In the genomic region with DNA sequence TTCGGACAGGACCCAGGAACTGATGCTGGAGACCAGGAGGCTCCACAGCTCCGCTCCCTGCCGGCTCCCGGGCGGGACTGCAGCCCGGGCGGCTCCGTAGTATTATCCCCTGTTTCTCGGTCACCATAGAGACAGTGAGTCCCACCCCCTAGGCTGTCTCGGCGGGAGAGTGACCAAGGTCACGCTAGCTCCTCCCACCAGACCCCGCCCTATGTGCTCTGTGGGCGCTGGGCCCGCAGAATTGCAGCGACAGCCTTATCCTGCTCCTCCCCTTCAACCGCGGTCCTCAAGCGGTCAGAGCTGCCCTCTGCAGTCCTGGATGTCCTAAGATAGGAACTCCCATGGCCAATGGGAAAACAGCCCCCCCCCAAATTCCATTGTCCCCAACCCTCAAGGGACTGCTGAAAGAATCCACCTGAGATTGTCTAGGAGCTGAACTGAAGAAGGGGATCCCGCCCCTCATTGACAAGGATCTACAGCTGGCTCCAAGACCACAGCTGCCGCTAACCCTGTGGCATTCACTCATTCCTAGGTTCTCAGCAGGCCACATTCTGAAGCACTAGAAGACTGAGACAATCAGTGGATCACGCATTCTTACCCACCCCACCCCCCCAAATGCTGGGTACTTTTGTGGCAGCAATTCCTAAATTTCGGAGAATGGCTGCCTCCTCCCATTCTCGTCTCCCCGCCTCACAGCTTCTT, we compare ENCODE assay signal across 8 mouse cellular contexts. TPM values are rescaled to one million over a fixed set of nuclear protein-coding genes. Genes with fewer than 3 reads are reported as not detected.
A peak's percentile ranks its signal among the peaks of the same experiment; 100 is the strongest.
DNase-seq lines count a peak whose midpoint lies in the region; ATAC-seq and TF ChIP-seq lines count a peak whose summit lies in the region.

Gene Tppp3 (minus strand): TSS at position 213 of the 702 bp plus-strand sequence.

- H3K9me3 ChIP-seq in embryonic facial prominence, embryonic 13.5 days: no peaks in the 10 kb centered on the region
- H3K9me3 ChIP-seq in limb, embryonic 10.5 days (replicated peaks): no peaks in the 10 kb centered on the region
- H3K9me3 ChIP-seq in midbrain, embryonic 12.5 days: no peaks in the 10 kb centered on the region

- WGBS in embryonic facial prominence, embryonic 13.5 days: 4% methylated on average over 25 of the region's 25 CpGs
- WGBS in limb, embryonic 10.5 days: 2% methylated on average over 25 of the region's 25 CpGs
- 4% methylated on average over 25 of the region's 25 CpGs for WGBS in midbrain, embryonic 12.5 days

- peaks cover 39% of the 10 kb centered on the region for H3K36me3 ChIP-seq in embryonic facial prominence, embryonic 13.5 days
- H3K36me3 ChIP-seq in limb, embryonic 10.5 days: peaks cover 16% of the 10 kb centered on the region; the same call in 1 of the 2 replicates
- peaks cover 15% of the 10 kb centered on the region for H3K36me3 ChIP-seq in midbrain, embryonic 12.5 days

- peaks cover 46% of the 10 kb centered on the region for H3K4me1 ChIP-seq in embryonic facial prominence, embryonic 13.5 days
- H3K4me1 ChIP-seq in limb, embryonic 10.5 days: peaks cover 74% of the 10 kb centered on the region
- peaks cover 59% of the 10 kb centered on the region for H3K4me1 ChIP-seq in midbrain, embryonic 12.5 days

- peak; percentile 21; the same call in 1 of the 2 replicates for TF ChIP-seq POLR2A in brain, embryonic 14.5 days (IDR thresholded peaks at IDR 0.05; ENCODE audit: borderline replicate concordance, extremely low read depth, insufficient read depth, insufficient read length, poor library complexity, severe bottlenecking)

- H3K27ac ChIP-seq in embryonic facial prominence, embryonic 13.5 days: no peak within 1 kb of the TSS
- H3K27ac ChIP-seq in limb, embryonic 10.5 days: peak within 1 kb of the TSS; percentile 69
- peak within 1 kb of the TSS; percentile 80 for H3K27ac ChIP-seq in midbrain, embryonic 12.5 days (replicated peaks)

- ATAC-seq in embryonic facial prominence, embryonic 13.5 days (ENCODE audit: insufficient number of reproducible peaks, insufficient read depth, low FRiP score, low TSS enrichment, low read depth): peak; percentile 83
- peak; percentile 94 for ATAC-seq in midbrain, embryonic 12.5 days (ENCODE audit: low FRiP score, low read depth)

- DNase-seq in brain, embryonic 14.5 days (ENCODE audit: low read depth): peak; percentile 94
- DNase-seq in heart, adult 11 months: peak; percentile 100
- DNase-seq in kidney, adult 11 months: peak; percentile 95
- DNase-seq in limb, embryonic 10.5 days (ENCODE audit: low spot score): peak; percentile 92
- peak; percentile 97 for DNase-seq in skeletal muscle tissue, adult 2 months (ENCODE audit: low read depth, low spot score)
- DNase-seq in T-cell, adult 2 months (ENCODE audit: low spot score): no peak

- H3K9ac ChIP-seq in embryonic facial prominence, embryonic 13.5 days: peak within 1 kb of the TSS; percentile 62
- peak within 1 kb of the TSS; percentile 61 for H3K9ac ChIP-seq in midbrain, embryonic 12.5 days (replicated peaks)

- peak; percentile 57 for TF ChIP-seq CTCF in brain, embryonic 14.5 days (IDR thresholded peaks at IDR 0.05; ENCODE audit: borderline replicate concordance, extremely low read depth, insufficient read depth, insufficient read length)

- peaks cover 57% of the 10 kb centered on the region for H3K27me3 ChIP-seq in embryonic facial prominence, embryonic 13.5 days
- H3K27me3 ChIP-seq in limb, embryonic 10.5 days (ENCODE audit: low read depth, poor library complexity, severe bottlenecking): peaks cover 56% of the 10 kb centered on the region
- peaks cover 34% of the 10 kb centered on the region for H3K27me3 ChIP-seq in midbrain, embryonic 12.5 days

- H3K4me2 ChIP-seq in embryonic facial prominence, embryonic 13.5 days: peak within 1 kb of the TSS; percentile 67
- H3K4me2 ChIP-seq in midbrain, embryonic 12.5 days (replicated peaks): peak within 1 kb of the TSS; percentile 64

- H3K4me3 ChIP-seq in embryonic facial prominence, embryonic 13.5 days: peak within 1 kb of the TSS; percentile 38
- H3K4me3 ChIP-seq in limb, embryonic 10.5 days: peak within 1 kb of the TSS; percentile 46
- H3K4me3 ChIP-seq in midbrain, embryonic 12.5 days: peak within 1 kb of the TSS; percentile 45

RNA-seq across cellular contexts. Expression of gene Tppp3, which starts in this region (rescaled TPM):
- 62.7 and 89.6 TPM in 2 replicates for polyA plus RNA-seq in brain, embryonic 14.5 days (2012; rRNA removed)
- polyA plus RNA-seq in embryonic facial prominence, embryonic 13.5 days (2015; fragmentation: Nextera tagmentation; extraction: Ambion mirVana): 18.7 and 23.1 TPM in 2 replicates
- 8.4 and 13.5 TPM in 2 replicates for polyA plus RNA-seq in limb, embryonic 10.5 days (2016; fragmentation: Nextera tagmentation; extraction: Ambion mirVana)
- polyA plus RNA-seq in midbrain, embryonic 12.5 days (2016; fragmentation: Nextera tagmentation; extraction: Ambion mirVana): 86.8 and 94.2 TPM in 2 replicates
